Mouse (Mus musculus) neural tube, embryonic 12.5 days (tissue): ENCODE results near the gene Meis2. TPM values are rescaled to one million over a fixed set of nuclear protein-coding genes. Genes with fewer than 3 reads are reported as not detected.

Source experiments
- ATAC-seq: fragments of 200-750 bp; cut with Nextera tagmentation; 2 replicates; pipeline ENCODE4 v1.8.0; 2017; ENCODE audit warnings: low read depth, mild to moderate bottlenecking, moderate TSS enrichment, moderate library complexity; ENCODE audit not compliant: low FRiP score
- H3K27ac ChIP-seq: fragments of 300-500 bp; sonication (generic); 2 replicates; pipeline ENCODE4 v1.5.1; 2016
- H3K27me3 ChIP-seq: fragments of 300-500 bp; sonication (generic); replicated peaks from 2 replicates; pipeline ENCODE4 v1.6.1; 2016; ENCODE audit warnings: mild to moderate bottlenecking
- H3K36me3 ChIP-seq: fragments of 300-500 bp; sonication (generic); 2 replicates; pipeline ENCODE4 v1.6.1; 2016; ENCODE audit warnings: mild to moderate bottlenecking
- H3K4me1 ChIP-seq: fragments of 300-500 bp; sonication (generic); 2 replicates; pipeline ENCODE4 v1.6.1; 2016
- H3K4me2 ChIP-seq: fragments of 300-500 bp; sonication (generic); replicated peaks from 2 replicates; pipeline ENCODE4 v1.6.1; 2016; ENCODE audit warnings: mild to moderate bottlenecking
- H3K4me3 ChIP-seq: fragments of 300-500 bp; sonication (generic); 2 replicates; pipeline ENCODE4 v1.5.1; 2016
- H3K9ac ChIP-seq: fragments of 300-500 bp; sonication (generic); 2 replicates; pipeline ENCODE4 v1.6.1; 2016; ENCODE audit warnings: mild to moderate bottlenecking
- H3K9me3 ChIP-seq: fragments of 300-500 bp; sonication (generic); 2 replicates; pipeline ENCODE4 v1.6.1; 2016; ENCODE audit warnings: mild to moderate bottlenecking
- WGBS: fragments of 180-500 bp; shearing (Covaris S2); methylation state at CpG from one replicate; pipeline ENCODE4 v1.1.7; 2016; 5-methylcytosine and 5-hydroxymethylcytosine counted together
- polyA plus RNA-seq: library from polyadenylated mRNA; unstranded; fragments of >200 nt; fragmentation: Nextera tagmentation; extraction: Ambion mirVana; gene quantifications from 2 replicates; pipeline ENCODE4 v1.2.1, GENCODE M21; 2016

The Meis2 gene
- polyA plus RNA-seq, 1 experiment from 2014 or later = 108 TPM

- H3K9ac ChIP-seq = no peak overlapping the region
- no peaks in the 10 kb centered on the region for H3K9me3 ChIP-seq
- H3K27ac ChIP-seq = no peak overlapping the region
- 62% methylated on average over 3 of the region's 3 CpGs for WGBS
- H3K4me3 ChIP-seq = no peak overlapping the region
- 0 out of 2 replicates have a peak, but pooled peaks cover 9% of the 10 kb centered on the region for H3K4me1 ChIP-seq
- ATAC-seq = no peak
- no peak overlapping the region for H3K4me2 ChIP-seq
- no peaks in the 10 kb centered on the region for H3K27me3 ChIP-seq
- peaks cover 3% of the 10 kb centered on the region; the same call in 1 of the 2 replicates for H3K36me3 ChIP-seq
These were observed 115.0 kb downstream of the Meis2 start for GRCm38 (mm10) chr2:115950645-115951044.

DNA sequence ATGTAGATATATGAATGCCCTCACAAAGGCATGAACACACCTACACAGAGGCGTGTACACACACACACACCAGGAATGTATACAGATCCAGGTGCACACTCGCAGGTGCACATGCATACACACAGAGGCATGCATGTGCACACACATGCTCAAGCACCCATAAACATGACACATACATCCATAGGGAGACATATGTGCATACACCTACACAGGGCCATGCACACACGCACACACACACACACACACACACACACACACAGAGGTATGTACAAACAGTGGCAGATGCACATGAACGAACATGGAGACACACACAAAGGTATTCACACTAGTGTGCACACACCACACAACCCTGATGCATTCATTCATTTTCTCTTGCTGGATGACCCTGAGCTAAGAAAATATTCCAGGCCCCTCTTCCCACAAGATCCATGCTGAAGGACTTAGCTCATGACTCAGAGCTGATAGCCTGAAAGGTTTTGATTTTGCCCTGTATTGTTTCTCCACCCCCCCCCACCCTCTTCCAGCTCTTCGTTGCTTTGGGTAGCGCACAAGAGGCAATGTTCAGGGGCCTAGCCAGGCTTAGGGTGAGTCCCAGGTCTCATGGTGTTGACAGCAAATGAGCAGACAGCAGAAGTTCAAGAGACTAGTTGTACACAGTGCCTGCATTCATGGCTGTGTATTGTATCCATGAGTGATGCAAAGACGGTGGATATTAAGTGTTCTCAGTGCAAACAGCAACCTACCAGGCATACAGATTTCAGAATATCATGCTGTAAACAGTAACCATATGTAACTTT lies 116.8 kb downstream of the Meis2 start:
- no peaks in the 10 kb centered on the region for H3K9me3 ChIP-seq
- no peak overlapping the region for H3K27ac ChIP-seq
- no peak overlapping the region for H3K4me3 ChIP-seq
- H3K4me2 ChIP-seq = no peak overlapping the region
- H3K9ac ChIP-seq = no peak overlapping the region
- H3K36me3 ChIP-seq = peaks cover 10% of the 10 kb centered on the region; the same call in 1 of the 2 replicates
- H3K27me3 ChIP-seq = no peaks in the 10 kb centered on the region
- ATAC-seq = no peak
- 89% methylated on average over 7 of the region's 7 CpGs for WGBS
- 0 out of 2 replicates have a peak, but pooled peaks cover 9% of the 10 kb centered on the region for H3K4me1 ChIP-seq

DNA sequence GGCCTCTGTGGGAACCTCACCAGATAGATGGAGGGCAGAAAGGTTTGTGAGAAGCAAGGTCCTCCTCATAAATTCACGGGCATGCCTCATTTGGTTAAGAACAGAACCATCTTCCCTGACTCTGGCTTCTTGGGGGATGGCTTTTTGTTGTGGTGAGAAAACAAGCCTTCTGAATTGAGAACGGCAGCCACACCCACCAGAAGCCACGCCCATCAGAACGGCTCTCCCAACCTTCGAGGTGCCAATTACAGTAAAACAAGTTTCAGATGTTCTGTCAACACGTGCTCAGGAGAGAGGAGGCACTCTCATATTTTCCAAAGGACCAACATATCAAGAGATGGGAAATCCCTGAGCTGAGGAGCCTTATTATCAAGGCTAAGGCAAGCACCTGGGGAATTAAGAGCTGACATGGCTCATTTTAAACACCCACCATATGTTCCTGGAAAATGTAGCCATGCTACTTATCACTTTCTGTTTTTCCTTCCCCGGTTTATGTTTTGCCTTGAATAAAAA lies 117.9 kb downstream of the Meis2 start:
- H3K27ac ChIP-seq = no peak overlapping the region
- 29% methylated on average over 7 of the region's 7 CpGs for WGBS
- H3K9ac ChIP-seq = no peak overlapping the region
- ATAC-seq = no peak
- 0 out of 2 replicates have a peak, but pooled peaks cover 9% of the 10 kb centered on the region for H3K4me1 ChIP-seq
- H3K36me3 ChIP-seq = peaks cover 10% of the 10 kb centered on the region; the same call in 1 of the 2 replicates
- H3K27me3 ChIP-seq = no peaks in the 10 kb centered on the region
- no peak overlapping the region for H3K4me2 ChIP-seq
- no peaks in the 10 kb centered on the region for H3K9me3 ChIP-seq
- H3K4me3 ChIP-seq = no peak overlapping the region

DNA sequence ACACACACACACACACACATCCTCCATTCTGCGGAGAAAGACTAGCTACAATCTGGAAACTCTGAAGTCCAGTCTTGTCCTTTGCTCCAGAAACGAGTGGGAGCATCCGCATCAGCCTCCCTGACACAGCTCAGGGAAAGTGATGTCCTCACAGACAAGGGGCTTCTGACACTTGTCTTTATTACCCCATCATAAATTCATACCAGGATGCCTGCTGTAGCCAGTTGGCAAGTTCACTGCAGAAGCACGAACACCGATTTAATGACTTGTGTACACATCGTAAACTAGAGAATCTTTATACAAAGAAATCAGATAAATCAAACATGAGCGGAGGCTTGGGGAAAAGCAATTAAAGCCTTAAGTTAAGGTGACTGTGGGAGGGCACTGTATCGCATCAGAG lies 122.6 kb downstream of the Meis2 start:
- Histone ChIP-seq H3K4me3 (no peak overlapping the region), H3K9me3 (no peaks in the 10 kb centered on the region), H3K27me3 (no peaks in the 10 kb centered on the region), H3K4me1 (0 out of 2 replicates have a peak, but pooled peaks cover 2% of the 10 kb centered on the region), H3K4me2 (no peak overlapping the region), H3K27ac (no peak overlapping the region), H3K9ac (no peak overlapping the region), H3K36me3 (peaks cover 7% of the 10 kb centered on the region; the same call in 1 of the 2 replicates)
- WGBS = 46% methylated on average over 8 of the region's 8 CpGs
- ATAC-seq = no peak

DNA sequence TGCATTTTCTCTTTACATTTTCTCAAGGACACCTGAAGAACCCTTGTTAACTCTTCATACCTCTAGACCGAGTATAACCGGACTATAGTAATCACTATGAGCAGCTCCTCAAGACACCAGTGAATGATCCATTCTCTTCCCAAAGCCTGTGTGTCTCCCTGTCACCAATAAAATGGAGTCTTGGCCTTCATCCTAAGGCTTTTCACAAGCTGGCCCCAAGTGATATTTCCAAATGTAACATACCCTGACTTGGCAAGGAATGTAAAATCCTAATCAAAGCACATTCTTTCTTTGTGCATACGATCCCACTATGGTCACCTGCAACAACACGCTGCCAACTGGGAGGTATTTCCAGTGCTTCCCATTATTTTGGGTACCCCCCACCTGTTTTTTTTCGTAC lies 125.8 kb downstream of the Meis2 start:
- Histone ChIP-seq H3K4me1 (no peaks in the 10 kb centered on the region), H3K36me3 (no peaks in the 10 kb centered on the region), H3K27ac (no peak overlapping the region), H3K4me3 (no peak overlapping the region), H3K9me3 (no peaks in the 10 kb centered on the region), H3K4me2 (no peak overlapping the region), H3K27me3 (no peaks in the 10 kb centered on the region), H3K9ac (no peak overlapping the region)
- WGBS = 92% methylated on average over 5 of the region's 5 CpGs
- ATAC-seq = no peak

- H3K4me1 ChIP-seq = no peaks in the 10 kb centered on the region
- H3K9ac ChIP-seq = no peak overlapping the region
- H3K36me3 ChIP-seq = no peaks in the 10 kb centered on the region
- H3K9me3 ChIP-seq = no peaks in the 10 kb centered on the region
- no peak for ATAC-seq
- 83% methylated on average over 8 of the region's 8 CpGs for WGBS
- no peaks in the 10 kb centered on the region for H3K27me3 ChIP-seq
- H3K4me2 ChIP-seq = no peak overlapping the region
- H3K4me3 ChIP-seq = no peak overlapping the region
- no peak overlapping the region for H3K27ac ChIP-seq
These were observed 126.6 kb downstream of the Meis2 start for GRCm38 (mm10) chr2:115938926-115939563.

DNA sequence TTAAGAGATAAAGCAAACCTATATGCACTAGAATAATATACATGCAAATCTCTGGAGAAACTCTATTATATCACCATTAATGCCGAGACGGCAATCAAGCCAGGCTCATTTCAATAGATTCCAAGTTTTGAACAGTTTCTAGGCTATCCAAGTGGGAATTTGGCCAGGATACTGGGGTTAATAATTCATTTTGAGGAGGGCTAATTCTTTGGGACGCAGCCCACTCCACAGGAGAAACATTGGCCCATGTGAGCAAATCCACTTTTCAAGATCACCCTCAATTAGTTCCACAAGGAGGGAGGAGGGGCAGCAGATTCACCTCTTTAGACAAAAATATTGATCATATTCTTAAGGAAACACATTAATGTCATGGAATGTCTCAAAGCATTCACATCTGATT lies 127.3 kb downstream of the Meis2 start:
- Histone ChIP-seq H3K4me2 (no peak overlapping the region), H3K9ac (no peak overlapping the region), H3K36me3 (no peaks in the 10 kb centered on the region), H3K27me3 (no peaks in the 10 kb centered on the region), H3K4me1 (no peaks in the 10 kb centered on the region), H3K4me3 (no peak overlapping the region), H3K27ac (no peak overlapping the region), H3K9me3 (no peaks in the 10 kb centered on the region)
- 73% methylated on average over 3 of the region's 3 CpGs for WGBS
- no peak for ATAC-seq

GRCm38 (mm10) chr2:115937896-115938295 lies 127.7 kb downstream of the Meis2 start:
- Histone ChIP-seq H3K4me2 (no peak overlapping the region), H3K27me3 (no peaks in the 10 kb centered on the region), H3K4me1 (no peaks in the 10 kb centered on the region), H3K9ac (no peak overlapping the region), H3K9me3 (no peaks in the 10 kb centered on the region), H3K36me3 (no peaks in the 10 kb centered on the region), H3K4me3 (no peak overlapping the region), H3K27ac (no peak overlapping the region)
- ATAC-seq = no peak
- WGBS = 94% methylated on average over 1 of the region's 1 CpGs

DNA sequence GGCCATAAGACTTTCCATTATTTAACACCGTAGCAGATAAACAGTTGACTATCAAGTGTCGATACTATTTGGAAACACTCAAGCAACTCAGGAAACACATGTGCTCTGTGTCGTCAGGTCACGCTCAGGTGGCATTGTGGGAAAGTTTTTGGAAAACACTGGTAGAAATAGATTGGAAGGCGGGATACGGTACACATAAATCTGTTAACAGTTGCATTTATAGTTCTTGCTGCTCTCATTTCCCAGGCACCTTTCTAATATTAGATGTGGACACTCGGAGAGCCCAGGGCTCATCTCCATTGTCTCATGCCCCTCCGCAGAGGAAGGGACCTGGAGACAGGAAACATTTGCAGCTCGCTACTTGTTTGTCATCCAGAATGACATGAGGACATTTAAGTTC lies 128.9 kb downstream of the Meis2 start:
- no peaks in the 10 kb centered on the region for H3K9me3 ChIP-seq
- no peak overlapping the region for H3K27ac ChIP-seq
- no peak overlapping the region for H3K4me3 ChIP-seq
- H3K4me1 ChIP-seq = no peaks in the 10 kb centered on the region
- ATAC-seq = no peak
- no peaks in the 10 kb centered on the region for H3K27me3 ChIP-seq
- H3K36me3 ChIP-seq = no peaks in the 10 kb centered on the region
- 91% methylated on average over 9 of the region's 9 CpGs for WGBS
- no peak overlapping the region for H3K9ac ChIP-seq
- no peak overlapping the region for H3K4me2 ChIP-seq

- 96% methylated on average over 2 of the region's 2 CpGs for WGBS
- Histone ChIP-seq H3K4me2 (no peak overlapping the region), H3K36me3 (no peaks in the 10 kb centered on the region), H3K9me3 (no peaks in the 10 kb centered on the region), H3K4me1 (no peaks in the 10 kb centered on the region), H3K27ac (no peak overlapping the region), H3K9ac (no peak overlapping the region), H3K27me3 (no peaks in the 10 kb centered on the region), H3K4me3 (no peak overlapping the region)
- ATAC-seq = no peak
These were observed 131.3 kb downstream of the Meis2 start for GRCm38 (mm10) chr2:115934299-115934698.

- no peaks in the 10 kb centered on the region for H3K27me3 ChIP-seq
- no peak overlapping the region for H3K4me3 ChIP-seq
- H3K9me3 ChIP-seq = no peaks in the 10 kb centered on the region
- 76% methylated on average over 2 of the region's 2 CpGs for WGBS
- H3K27ac ChIP-seq = no peak overlapping the region
- ATAC-seq = no peak
- no peaks in the 10 kb centered on the region for H3K36me3 ChIP-seq
- H3K4me2 ChIP-seq = no peak overlapping the region
- H3K4me1 ChIP-seq = no peaks in the 10 kb centered on the region
- H3K9ac ChIP-seq = no peak overlapping the region
These were observed 132.4 kb downstream of the Meis2 start for GRCm38 (mm10) chr2:115933259-115933658.

GRCm38 (mm10) chr2:115925744-115926143 lies 139.9 kb downstream of the Meis2 start:
- no peak overlapping the region for H3K4me3 ChIP-seq
- H3K36me3 ChIP-seq = no peaks in the 10 kb centered on the region
- H3K9me3 ChIP-seq = no peaks in the 10 kb centered on the region
- no peak overlapping the region for H3K4me2 ChIP-seq
- ATAC-seq = no peak
- WGBS = 78% methylated on average over 3 of the region's 3 CpGs
- no peak overlapping the region for H3K9ac ChIP-seq
- H3K4me1 ChIP-seq = peaks cover 23% of the 10 kb centered on the region
- H3K27ac ChIP-seq = no peak overlapping the region
- H3K27me3 ChIP-seq = no peaks in the 10 kb centered on the region
